Mouse (Mus musculus) midbrain, embryonic 16.5 days (tissue): ENCODE data around the gene Cfap57. TPM values are rescaled to one million over a fixed set of nuclear protein-coding genes. Genes with fewer than 3 reads are reported as not detected.

Experiments used
- ATAC-seq: fragments of 200-750 bp; cut with Nextera tagmentation; 2 replicates; pipeline ENCODE4 v1.8.0; 2017; ENCODE audit warnings: moderate TSS enrichment
- H3K27ac ChIP-seq: fragments of 300-500 bp; sonication (generic); 2 replicates; pipeline ENCODE4 v1.5.1; 2014; ENCODE audit warnings: mild to moderate bottlenecking, low read length, mixed read lengths
- H3K27me3 ChIP-seq: fragments of 300-500 bp; sonication (generic); 2 replicates; pipeline ENCODE4 v1.6.1; 2014; ENCODE audit warnings: low read depth, low read length, mixed read lengths; ENCODE audit not compliant: control insufficient read depth, insufficient read depth
- H3K36me3 ChIP-seq: fragments of 300-500 bp; sonication (generic); 2 replicates; pipeline ENCODE4 v1.6.1; 2014; ENCODE audit warnings: mild to moderate bottlenecking, low read length, moderate library complexity, mixed read lengths; ENCODE audit not compliant: control insufficient read depth, insufficient read depth
- H3K4me1 ChIP-seq: fragments of 300-500 bp; sonication (generic); 2 replicates; pipeline ENCODE4 v1.6.1; 2014; ENCODE audit warnings: mild to moderate bottlenecking, low read length, mixed read lengths; ENCODE audit not compliant: control insufficient read depth, insufficient read depth
- H3K4me2 ChIP-seq: fragments of 300-500 bp; sonication (generic); 2 replicates; pipeline ENCODE4 v1.6.1; 2014; ENCODE audit warnings: mild to moderate bottlenecking, low read length, mixed read lengths
- H3K4me3 ChIP-seq: fragments of 300-500 bp; sonication (generic); 2 replicates; pipeline ENCODE4 v1.5.1; 2014; ENCODE audit warnings: low read depth, mild to moderate bottlenecking, low read length, moderate library complexity, mixed read lengths
- H3K9ac ChIP-seq: fragments of 300-500 bp; sonication (generic); 2 replicates; pipeline ENCODE4 v1.6.1; 2014; ENCODE audit warnings: low read depth, low read length, mixed read lengths
- H3K9me3 ChIP-seq: fragments of 300-500 bp; sonication (generic); replicated peaks from 2 replicates; pipeline ENCODE4 v1.6.1; 2014; ENCODE audit warnings: mild to moderate bottlenecking, low read length, mixed read lengths; ENCODE audit not compliant: control insufficient read depth, poor library complexity, severe bottlenecking
- WGBS: fragments of 180-500 bp; shearing (Covaris S2); extraction: QIAGEN DNeasy Blood & Tissue Kit; methylation state at CpG from one replicate; pipeline ENCODE4 v1.1.7; 2014; 5-methylcytosine and 5-hydroxymethylcytosine counted together
- polyA plus RNA-seq: library from polyadenylated mRNA; unstranded; fragments of >200 nt; fragmentation: Nextera tagmentation; extraction: Ambion mirVana; gene quantifications from 2 replicates; pipeline ENCODE4 v1.2.1, GENCODE M21; 2015

Gene Cfap57
- polyA plus RNA-seq, 1 experiment from 2014 or later: 2.0 TPM

DNA sequence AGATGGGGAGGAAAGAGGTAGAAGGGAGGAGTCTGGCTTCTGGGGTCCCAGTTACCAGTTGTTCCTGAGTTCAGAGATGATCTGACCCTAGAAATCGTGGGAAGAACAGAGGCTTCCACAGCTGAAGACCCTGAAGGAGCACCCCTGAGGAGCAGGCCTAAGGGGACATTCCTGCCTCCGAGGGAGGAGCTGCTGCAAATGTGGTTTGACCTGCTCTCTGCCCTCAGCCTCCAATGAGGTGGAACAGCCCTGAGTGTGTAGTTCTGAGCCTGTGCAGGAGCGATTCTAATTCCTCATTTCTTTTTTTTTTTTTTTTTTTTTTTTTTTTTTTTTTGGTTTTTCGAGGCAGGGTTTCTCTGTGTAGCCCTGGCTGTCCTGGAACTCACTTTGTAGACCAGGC, 87.4 kb downstream of the Cfap57 start:
- no peaks in the 10 kb centered on the region for H3K4me1 ChIP-seq
- no peaks in the 10 kb centered on the region for H3K36me3 ChIP-seq
- ATAC-seq: no peak
- H3K9ac ChIP-seq: no peak overlapping the region
- H3K4me3 ChIP-seq: no peak overlapping the region
- no peak overlapping the region for H3K27ac ChIP-seq
- H3K9me3 ChIP-seq: no peaks in the 10 kb centered on the region
- 51% methylated on average over 3 of the region's 4 CpGs for WGBS
- H3K4me2 ChIP-seq: no peak overlapping the region
- H3K27me3 ChIP-seq: no peaks in the 10 kb centered on the region

DNA sequence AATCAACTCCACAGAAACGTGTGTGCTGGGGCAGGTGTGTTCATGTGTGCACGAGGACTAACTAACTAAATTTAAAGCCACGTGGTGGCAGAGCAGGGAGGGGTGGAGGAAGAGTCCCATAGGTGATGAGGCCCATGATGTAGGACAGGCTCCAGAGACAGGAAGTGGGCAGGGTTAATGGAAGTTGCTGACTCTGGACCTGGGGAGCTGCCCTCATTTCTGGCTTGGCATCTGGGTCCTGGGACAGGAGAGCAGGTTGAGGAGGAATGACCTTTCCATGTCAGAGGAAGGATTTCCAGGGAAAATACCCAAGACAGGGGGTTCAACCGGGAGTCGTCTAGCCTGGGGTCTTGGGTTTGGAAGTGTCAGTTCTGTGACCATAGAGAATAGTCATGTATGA, 87.9 kb downstream of the Cfap57 start:
- H3K4me1 ChIP-seq: no peaks in the 10 kb centered on the region
- WGBS: 72% methylated on average over 5 of the region's 5 CpGs
- H3K27me3 ChIP-seq: no peaks in the 10 kb centered on the region
- no peak overlapping the region for H3K27ac ChIP-seq
- ATAC-seq: no peak
- H3K9ac ChIP-seq: no peak overlapping the region
- no peak overlapping the region for H3K4me3 ChIP-seq
- no peaks in the 10 kb centered on the region for H3K9me3 ChIP-seq
- no peaks in the 10 kb centered on the region for H3K36me3 ChIP-seq
- H3K4me2 ChIP-seq: no peak overlapping the region

DNA sequence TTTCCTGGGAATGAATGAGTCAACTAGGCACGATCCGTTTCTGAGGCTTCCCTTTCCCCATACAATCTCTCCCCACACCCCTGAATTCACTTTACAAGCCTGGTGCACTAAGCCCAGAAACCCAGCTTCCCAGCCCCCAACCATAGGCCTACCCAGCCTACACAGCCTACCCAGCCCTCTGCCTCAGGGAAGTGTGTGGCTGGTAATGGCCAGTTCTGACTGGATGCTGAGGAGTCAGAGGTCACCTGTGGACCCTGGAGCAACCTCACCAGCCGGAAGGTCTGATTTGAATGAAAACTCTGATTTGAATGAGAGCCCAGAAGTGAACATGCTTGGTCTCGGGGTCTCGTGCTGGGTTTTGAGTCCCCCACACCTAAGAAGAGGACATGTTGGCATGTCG, 92.9 kb downstream of the Cfap57 start:
- no peak overlapping the region for H3K4me2 ChIP-seq
- no peaks in the 10 kb centered on the region for H3K36me3 ChIP-seq
- WGBS: 92% methylated on average over 6 of the region's 6 CpGs
- H3K27me3 ChIP-seq: no peaks in the 10 kb centered on the region
- no peaks in the 10 kb centered on the region for H3K9me3 ChIP-seq
- no peaks in the 10 kb centered on the region for H3K4me1 ChIP-seq
- no peak overlapping the region for H3K27ac ChIP-seq
- H3K4me3 ChIP-seq: no peak overlapping the region
- ATAC-seq: no peak
- no peak overlapping the region for H3K9ac ChIP-seq

DNA sequence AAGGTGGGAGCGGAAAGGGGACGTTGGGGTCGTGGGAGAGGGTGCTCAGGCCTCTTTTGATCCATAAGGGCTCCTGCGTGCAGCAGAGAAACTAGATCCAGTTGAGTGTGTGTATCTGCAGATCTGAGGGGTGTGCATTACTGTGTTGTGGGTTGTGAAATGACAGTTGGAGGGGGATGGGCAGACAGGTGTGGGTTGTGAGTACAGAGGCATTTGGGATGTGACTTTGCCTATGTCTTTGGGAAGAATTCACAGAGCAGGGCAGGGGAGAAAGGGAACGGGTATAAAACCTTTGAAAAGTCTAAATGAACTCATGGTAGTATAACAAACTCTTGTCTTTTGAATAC, 93.3 kb downstream of the Cfap57 start:
- Histone ChIP-seq H3K9ac (no peak overlapping the region), H3K4me1 (no peaks in the 10 kb centered on the region), H3K36me3 (no peaks in the 10 kb centered on the region), H3K27me3 (no peaks in the 10 kb centered on the region), H3K27ac (no peak overlapping the region), H3K4me2 (no peak overlapping the region), H3K9me3 (no peaks in the 10 kb centered on the region), H3K4me3 (no peak overlapping the region)
- no peak for ATAC-seq
- WGBS: 43% methylated on average over 5 of the region's 5 CpGs

DNA sequence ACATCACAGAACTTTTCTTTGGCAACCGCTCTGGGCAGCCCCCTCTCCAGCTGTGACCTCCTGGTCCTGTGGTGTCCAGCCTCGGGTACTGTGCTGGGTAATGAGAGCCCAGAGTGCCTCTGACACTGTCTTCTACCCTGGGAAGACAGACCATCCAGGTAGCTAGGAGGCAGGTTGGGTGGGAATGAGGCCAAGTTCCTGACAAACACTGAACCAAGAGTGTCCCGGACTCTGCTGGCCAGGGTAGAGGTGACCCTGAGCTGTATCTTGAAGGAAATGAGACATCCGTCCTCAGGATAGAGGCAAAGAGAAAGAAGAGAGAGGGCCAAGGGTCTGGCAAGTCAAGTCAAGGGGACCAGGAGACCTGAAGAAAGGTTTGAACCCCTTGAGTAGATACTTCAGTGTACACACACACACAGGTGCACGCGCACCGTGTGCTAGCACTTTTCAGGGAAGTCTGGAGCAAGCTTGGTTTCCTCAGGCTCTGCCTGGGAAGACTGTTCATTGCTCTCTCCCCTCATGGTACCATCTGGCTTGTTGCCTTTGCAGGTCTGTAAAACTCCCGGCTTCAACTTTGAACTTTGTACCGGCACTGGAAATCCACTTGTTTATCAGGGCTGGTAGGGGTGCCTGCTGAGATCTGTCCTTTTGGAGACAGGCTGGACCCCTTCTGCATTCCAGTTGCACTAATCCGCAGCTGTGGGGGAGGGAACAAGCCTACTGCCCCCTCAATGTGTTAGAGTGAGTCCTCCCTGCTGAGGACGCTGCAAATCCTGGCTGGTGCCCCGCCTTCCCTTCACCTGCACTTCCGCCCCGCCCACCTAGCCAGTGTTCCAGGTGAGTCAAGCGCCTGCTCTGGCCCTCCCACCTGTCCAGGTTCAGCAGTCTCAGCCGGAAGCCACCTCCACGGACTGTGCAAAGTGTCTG, 93.9 kb downstream of the Cfap57 start, which contains the start of gene 2610528J11Rik:
TSS of gene 2610528J11Rik (plus strand) at position 592 of the 927 bp plus-strand sequence.
- Histone ChIP-seq H3K9ac (no peak within 1 kb of the TSS), H3K4me2 (no peak within 1 kb of the TSS), H3K4me3 (no peak within 1 kb of the TSS), H3K9me3 (no peaks in the 10 kb centered on the region), H3K27ac (no peak within 1 kb of the TSS), H3K4me1 (no peaks in the 10 kb centered on the region), H3K36me3 (no peaks in the 10 kb centered on the region), H3K27me3 (no peaks in the 10 kb centered on the region)
- 41% methylated on average over 17 of the region's 17 CpGs for WGBS
- no peak for ATAC-seq

DNA sequence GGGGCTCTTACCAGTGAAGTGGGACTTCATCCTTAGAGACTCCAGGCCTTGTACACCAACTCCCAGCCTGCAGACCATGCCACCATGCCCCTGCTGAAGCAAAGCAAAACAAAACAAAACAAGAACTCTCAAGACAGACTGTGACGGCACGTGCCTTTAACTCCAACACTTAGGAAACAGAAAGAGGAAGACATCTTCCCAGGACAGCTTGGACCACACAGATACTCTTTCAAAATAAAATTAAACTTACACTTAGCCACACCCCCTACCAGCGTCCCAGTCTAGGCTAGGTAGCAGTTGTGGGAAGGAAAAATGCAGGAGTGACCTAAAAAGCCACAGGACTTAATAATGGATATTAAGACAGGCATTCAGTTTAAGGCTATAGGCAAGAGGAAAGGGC, 94.8 kb downstream of the Cfap57 start:
- Histone ChIP-seq H3K4me3 (no peak overlapping the region), H3K9ac (no peak overlapping the region), H3K27ac (no peak overlapping the region), H3K4me1 (no peaks in the 10 kb centered on the region), H3K36me3 (no peaks in the 10 kb centered on the region), H3K9me3 (no peaks in the 10 kb centered on the region), H3K27me3 (no peaks in the 10 kb centered on the region), H3K4me2 (no peak overlapping the region)
- no peak for ATAC-seq
- 84% methylated on average over 3 of the region's 3 CpGs for WGBS

DNA sequence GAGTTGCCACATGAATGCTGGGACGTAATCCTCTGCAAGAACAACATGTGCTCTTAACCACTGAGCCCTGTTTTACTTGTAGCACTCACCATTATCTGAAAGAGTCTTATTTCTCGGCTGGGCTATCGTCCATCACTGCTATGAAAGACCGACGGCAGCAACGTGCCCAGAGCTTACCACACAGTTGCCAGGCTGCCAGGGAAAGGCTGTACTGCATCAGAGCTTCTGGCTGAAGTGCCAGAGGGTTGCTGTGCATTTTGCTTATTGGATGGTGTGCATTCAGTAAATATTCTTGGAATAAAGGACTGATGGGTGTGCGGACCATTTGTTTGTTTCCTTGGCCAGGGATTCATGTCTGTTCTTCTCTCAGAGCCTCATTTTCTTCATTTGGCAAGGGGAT, 96.6 kb downstream of the Cfap57 start:
- no peaks in the 10 kb centered on the region for H3K9me3 ChIP-seq
- H3K4me1 ChIP-seq: no peaks in the 10 kb centered on the region
- H3K36me3 ChIP-seq: no peaks in the 10 kb centered on the region
- no peak overlapping the region for H3K27ac ChIP-seq
- ATAC-seq: no peak
- WGBS: 78% methylated on average over 7 of the region's 7 CpGs
- H3K4me2 ChIP-seq: no peak overlapping the region
- no peak overlapping the region for H3K9ac ChIP-seq
- H3K27me3 ChIP-seq: no peaks in the 10 kb centered on the region
- H3K4me3 ChIP-seq: no peak overlapping the region

DNA sequence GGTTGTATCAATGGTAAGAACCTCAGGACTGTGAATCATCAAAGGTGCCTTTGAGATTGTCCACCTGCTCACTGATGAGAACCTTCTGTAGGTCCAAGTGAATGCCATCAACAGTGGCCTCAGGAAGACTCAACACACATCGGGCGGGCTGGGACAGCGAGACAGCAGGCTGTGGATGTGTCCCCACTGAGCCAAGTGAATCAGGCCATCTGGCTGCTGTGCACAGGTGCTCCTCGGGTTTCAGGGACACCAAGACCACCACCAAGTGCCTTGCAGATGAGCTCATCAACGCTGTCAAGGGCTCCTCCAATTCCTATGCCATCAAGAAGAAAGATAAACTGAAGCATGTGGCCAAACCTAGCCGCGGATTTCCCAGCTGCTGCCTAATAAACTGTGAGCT, 98.3 kb downstream of the Cfap57 start:
- Histone ChIP-seq H3K4me2 (no peak overlapping the region), H3K4me1 (peaks cover 1% of the 10 kb centered on the region; the same call in 1 of the 2 replicates), H3K27ac (no peak overlapping the region), H3K9ac (no peak overlapping the region), H3K9me3 (no peaks in the 10 kb centered on the region), H3K36me3 (no peaks in the 10 kb centered on the region), H3K4me3 (no peak overlapping the region), H3K27me3 (no peaks in the 10 kb centered on the region)
- ATAC-seq: no peak
- 86% methylated on average over 7 of the region's 7 CpGs for WGBS

DNA sequence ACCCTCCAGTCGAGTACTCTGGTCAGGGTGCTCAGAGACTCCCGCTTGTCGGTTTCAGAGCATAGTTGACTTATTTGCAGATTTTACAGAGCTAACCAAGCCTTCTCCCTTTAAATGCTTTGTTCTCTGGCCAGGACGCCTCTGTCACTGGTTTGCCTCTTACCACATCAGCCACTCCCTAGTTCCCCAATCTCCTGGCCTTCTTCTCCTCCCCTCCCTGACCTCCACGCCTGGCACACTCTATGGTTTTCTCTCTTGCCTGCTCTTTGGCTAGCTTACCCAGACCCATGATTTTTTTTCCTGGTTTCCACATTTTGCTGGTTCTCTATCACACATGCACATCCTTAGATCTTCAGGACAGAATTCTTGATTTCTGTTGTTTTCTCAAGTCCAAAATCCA, 102.4 kb downstream of the Cfap57 start:
- Histone ChIP-seq H3K9ac (no peak overlapping the region), H3K36me3 (no peaks in the 10 kb centered on the region)
- WGBS: 76% methylated on average over 5 of the region's 5 CpGs

More for the DNA sequence above, 102.4 kb downstream of the Cfap57 start:
- no peak overlapping the region for H3K27ac ChIP-seq
- no peak overlapping the region for H3K4me3 ChIP-seq
- H3K27me3 ChIP-seq: no peaks in the 10 kb centered on the region
- no peak for ATAC-seq
- no peaks in the 10 kb centered on the region for H3K9me3 ChIP-seq
- no peak overlapping the region for H3K4me2 ChIP-seq
- H3K4me1 ChIP-seq: peaks cover 4% of the 10 kb centered on the region; the same call in 1 of the 2 replicates
